Mouse (Mus musculus) adipocyte (in vitro differentiated cells): ENCODE data around the gene Hace1.

Source experiments
- DNase-seq: peaks from one replicate; pipeline ENCODE4 v3.0.0-alpha.2; 2016; ENCODE audit warnings: low spot score

Hace1 gene

GRCm38 (mm10) chr10:45706849-45707248 is 129.2 kb downstream of the Hace1 start:
- DNase-seq: no peak

DNA sequence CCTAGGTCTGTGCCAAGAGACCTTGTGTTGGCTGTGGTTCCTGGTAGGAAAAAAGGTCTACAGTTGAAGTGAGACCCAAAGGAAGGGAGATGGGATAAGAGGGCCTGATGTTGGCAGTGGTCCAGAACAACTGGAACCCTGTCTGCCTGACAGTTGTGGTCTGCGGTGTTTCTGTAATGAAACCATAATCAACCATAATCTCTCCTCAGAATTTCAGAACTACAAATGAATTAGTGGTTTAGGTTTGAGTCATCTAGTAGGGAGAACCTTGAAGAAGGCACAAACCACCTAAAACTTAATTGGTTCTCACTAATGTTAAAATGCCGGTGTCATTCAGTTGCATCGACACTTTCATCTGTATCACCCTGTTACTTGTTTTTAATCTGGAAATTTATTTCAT is 133.2 kb downstream of the Hace1 start:
- no peak for DNase-seq

- DNase-seq: no peak
Observed at GRCm38 (mm10) chr10:45711348-45711747, 133.7 kb downstream of the Hace1 start.
